Mouse (Mus musculus) lung, postnatal 0 days (tissue): ENCODE measurements around the gene Cdkn2a.

Experiments used
- CTCF ChIP-seq: IDR thresholded peaks from 2 replicates; pipeline ENCODE4 v1.5.1; 2016; ENCODE audit warnings: antibody characterized with exemption, mild to moderate bottlenecking
- EP300 ChIP-seq: IDR thresholded peaks from 2 replicates; pipeline ENCODE4 v1.6.1; 2016; ENCODE audit warnings: antibody characterized with exemption, mild to moderate bottlenecking, control low read depth

DNA sequence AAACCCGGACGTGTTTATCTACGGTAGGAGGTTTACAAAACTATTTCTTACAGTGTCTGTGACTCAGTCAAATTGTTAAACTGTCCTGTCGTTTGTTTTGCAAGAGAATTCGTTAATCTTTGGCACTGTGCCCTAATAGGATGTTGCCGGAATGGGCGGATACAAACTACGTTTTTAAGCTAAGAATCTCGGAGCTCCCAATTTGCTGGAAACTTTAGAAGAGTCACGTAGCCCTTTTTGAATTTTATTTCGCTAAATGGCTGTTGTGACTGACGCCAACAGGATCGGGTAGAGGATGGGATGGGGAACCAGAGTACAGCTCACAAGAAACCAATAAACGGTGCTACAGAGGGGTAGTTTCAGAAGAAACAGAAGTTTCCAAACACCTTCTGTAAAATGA is 20.4 kb downstream of the Cdkn2a start:
- TF ChIP-seq CTCF (no peak), EP300 (no peak)
